ENCODE assay signal across 27 mouse cellular contexts in the genomic region with DNA sequence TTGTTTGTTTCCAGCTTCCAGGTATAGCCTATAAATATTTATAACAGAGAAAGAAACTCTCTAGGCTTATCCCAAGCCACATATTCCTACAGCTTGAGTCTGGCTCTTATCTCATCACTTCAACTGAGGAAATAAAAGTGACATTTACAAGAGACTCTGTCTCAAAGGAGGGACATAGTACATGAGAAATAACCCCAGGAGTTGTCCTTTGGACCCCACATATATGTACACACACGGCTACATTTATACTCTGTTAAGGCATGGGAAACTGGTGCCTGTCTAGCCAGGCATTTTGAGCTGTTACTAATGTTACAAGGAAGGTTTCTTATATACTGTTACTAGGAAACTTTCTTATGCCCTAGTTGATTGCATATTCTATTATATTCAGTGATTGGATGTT.
DNase-seq lines count a peak whose midpoint lies in the region; ATAC-seq and TF ChIP-seq lines count a peak whose summit lies in the region.
"Had no signal": no experiment of that assay in that cellular context is flagged by ENCODE, and none has a peak within 500 bp of the region (broad histone marks: within the 10 kb centered on the region; RNA-seq: fewer than 3 reads in every experiment).

No protein-coding gene starts in this region.

- H3K4me3 ChIP-seq in lung, embryonic 14.5 days (ENCODE audit: low read depth, low read length): no peak overlapping the region
- no peak overlapping the region for H3K4me3 ChIP-seq in lung, postnatal 0 days (ENCODE audit: low read depth, low read length)
- no peak overlapping the region for H3K4me3 ChIP-seq in lung, embryonic 16.5 days (ENCODE audit: low read length)
- no peak overlapping the region for H3K4me3 ChIP-seq in intestine, embryonic 15.5 days (replicated peaks)
- H3K4me3 ChIP-seq in intestine, postnatal 0 days (ENCODE audit: low read depth, low read length): no peak overlapping the region
- no peak overlapping the region for H3K4me3 ChIP-seq in heart, adult 2 months
- H3K4me3 ChIP-seq: embryonic facial prominence, embryonic 13.5 days; embryonic facial prominence, embryonic 15.5 days; erythroblast, embryonic 14.5 days; forebrain, embryonic 10.5 days; forebrain, embryonic 12.5 days had no signal

- intact Hi-C loops in heart, adult 2 months (cut with DNase I): loop anchor here (5.0 kb wide), 1 partner anchor 34 kb away; no protein-coding TSS in a partner anchor

- H3K27me3 ChIP-seq in lung, embryonic 14.5 days (ENCODE audit: insufficient read depth, low read length): no peaks in the 10 kb centered on the region
- no peaks in the 10 kb centered on the region for H3K27me3 ChIP-seq in lung, postnatal 0 days (replicated peaks; ENCODE audit: insufficient read depth, low read length)
- no peaks in the 10 kb centered on the region for H3K27me3 ChIP-seq in lung, embryonic 16.5 days (ENCODE audit: control insufficient read depth, insufficient read depth, low read depth, low read length)
- no peaks in the 10 kb centered on the region for H3K27me3 ChIP-seq in intestine, embryonic 15.5 days (replicated peaks)
- H3K27me3 ChIP-seq in intestine, postnatal 0 days (replicated peaks; ENCODE audit: control insufficient read depth, insufficient read depth, low read length): no peaks in the 10 kb centered on the region
- H3K27me3 ChIP-seq in heart, adult 2 months (ENCODE audit: control insufficient read depth, insufficient read depth, low read length): no peaks in the 10 kb centered on the region
- H3K27me3 ChIP-seq: CH12.LX; embryonic facial prominence, embryonic 13.5 days; embryonic facial prominence, embryonic 15.5 days; forebrain, embryonic 12.5 days had no signal

- H3K79me2 ChIP-seq in heart, adult 2 months (replicated peaks; ENCODE audit: control insufficient read depth, insufficient read depth, low read length): no peaks in the 10 kb centered on the region

- no peaks in the 10 kb centered on the region for H3K36me3 ChIP-seq in lung, embryonic 14.5 days (ENCODE audit: insufficient read depth)
- no peaks in the 10 kb centered on the region for H3K36me3 ChIP-seq in lung, postnatal 0 days (ENCODE audit: insufficient read depth, low read length)
- no peaks in the 10 kb centered on the region for H3K36me3 ChIP-seq in lung, embryonic 16.5 days (ENCODE audit: control insufficient read depth, insufficient read depth, low read length)
- no peaks in the 10 kb centered on the region for H3K36me3 ChIP-seq in intestine, embryonic 15.5 days
- no peaks in the 10 kb centered on the region for H3K36me3 ChIP-seq in intestine, postnatal 0 days (ENCODE audit: control insufficient read depth, insufficient read depth)
- no peaks in the 10 kb centered on the region for H3K36me3 ChIP-seq in heart, adult 2 months (ENCODE audit: control insufficient read depth, insufficient read depth, low read length)
- H3K36me3 ChIP-seq: embryonic facial prominence, embryonic 13.5 days; embryonic facial prominence, embryonic 15.5 days; forebrain, embryonic 10.5 days; forebrain, embryonic 12.5 days; G1E had no signal

- no peak for DNase-seq in lung, embryonic 14.5 days
- no peak for DNase-seq in lung, postnatal 0 days (ENCODE audit: low spot score)
- DNase-seq in lung, postnatal 25 days (ENCODE audit: low spot score): no peak
- DNase-seq in heart, adult 2 months: no peak
- DNase-seq: adrenal gland, adult 2 months; adrenal gland, postnatal 10 days; adrenal gland, postnatal 25 days; B cell, adult 2 months; cerebellum, adult 11 months; cerebellum, adult 18-20 months; cerebellum, adult 8-10 months; cerebellum, adult 9-11 months; cerebellum, postnatal 14 days; cerebellum, postnatal 36 days; embryo, embryonic 11 days had no signal

- 45% methylated on average over 1 of the region's 1 CpGs for WGBS in lung, embryonic 14.5 days
- WGBS in lung, postnatal 0 days: 55% methylated on average over 1 of the region's 1 CpGs
- WGBS in lung, embryonic 16.5 days: 47% methylated on average over 1 of the region's 1 CpGs
- 35% methylated on average over 1 of the region's 1 CpGs for WGBS in intestine, embryonic 15.5 days
- WGBS in intestine, postnatal 0 days: 17% methylated on average over 1 of the region's 1 CpGs
- 64% methylated on average over 1 of the region's 1 CpGs for WGBS in heart, adult 2 months

- no peak overlapping the region for H3K9ac ChIP-seq in lung, embryonic 14.5 days
- H3K9ac ChIP-seq in lung, postnatal 0 days (replicated peaks; ENCODE audit: low read depth): no peak overlapping the region
- no peak overlapping the region for H3K9ac ChIP-seq in lung, embryonic 16.5 days (ENCODE audit: low read length)
- H3K9ac ChIP-seq in intestine, embryonic 15.5 days: no peak overlapping the region
- H3K9ac ChIP-seq in intestine, postnatal 0 days (ENCODE audit: low read depth, low read length): no peak overlapping the region
- H3K9ac ChIP-seq in heart, adult 2 months (ENCODE audit: low read depth, low read length): no peak overlapping the region
- H3K9ac ChIP-seq: embryonic facial prominence, embryonic 13.5 days; embryonic facial prominence, embryonic 15.5 days; forebrain, embryonic 12.5 days had no signal

- TF ChIP-seq POLR2A in heart, adult 2 months (IDR thresholded peaks at IDR 0.05; ENCODE audit: insufficient read depth, low read depth, low read length): no peak

- H3K4me2 ChIP-seq in lung, embryonic 14.5 days: no peak overlapping the region
- H3K4me2 ChIP-seq in lung, postnatal 0 days (replicated peaks; ENCODE audit: low read depth, low read length): no peak overlapping the region
- no peak overlapping the region for H3K4me2 ChIP-seq in lung, embryonic 16.5 days (ENCODE audit: low read depth, low read length)
- H3K4me2 ChIP-seq in intestine, embryonic 15.5 days (replicated peaks): no peak overlapping the region
- no peak overlapping the region for H3K4me2 ChIP-seq in intestine, postnatal 0 days (replicated peaks; ENCODE audit: low read depth)
- H3K4me2 ChIP-seq: embryonic facial prominence, embryonic 13.5 days; embryonic facial prominence, embryonic 15.5 days; forebrain, embryonic 12.5 days had no signal

- ATAC-seq in lung, embryonic 14.5 days (ENCODE audit: insufficient read depth): no peak
- ATAC-seq in lung, postnatal 0 days: no peak
- no peak for ATAC-seq in lung, embryonic 16.5 days (ENCODE audit: low read depth)
- ATAC-seq in intestine, embryonic 15.5 days: peak; percentile 56; the same call in 1 of the 2 replicates
- 0 out of 2 replicates have a peak, but pooled peaks have one; percentile 31 for ATAC-seq in intestine, postnatal 0 days
- ATAC-seq: CD4-positive, CD25-positive, alpha-beta regulatory T cell, adult 4 months; forebrain, embryonic 14.5 days had no signal

- no peak for TF ChIP-seq CTCF in lung, embryonic 14.5 days (IDR thresholded peaks at IDR 0.05; ENCODE audit: low read depth)
- no peak for TF ChIP-seq CTCF in lung, postnatal 0 days (IDR thresholded peaks at IDR 0.05)
- no peak for TF ChIP-seq CTCF in intestine, postnatal 0 days (IDR thresholded peaks at IDR 0.05; ENCODE audit: low read depth)
- TF ChIP-seq CTCF in heart, adult 2 months (IDR thresholded peaks at IDR 0.05): no peak

- no peak for TF ChIP-seq EP300 in lung, postnatal 0 days (IDR thresholded peaks at IDR 0.05)
- TF ChIP-seq EP300 in heart, adult 2 months (IDR thresholded peaks at IDR 0.05; ENCODE audit: insufficient read depth, low read depth, low read length): no peak

- no peaks in the 10 kb centered on the region for H3K4me1 ChIP-seq in lung, embryonic 14.5 days (ENCODE audit: insufficient read depth)
- H3K4me1 ChIP-seq in lung, postnatal 0 days (ENCODE audit: insufficient read depth, low read depth, low read length): no peaks in the 10 kb centered on the region
- H3K4me1 ChIP-seq in lung, embryonic 16.5 days (replicated peaks; ENCODE audit: control insufficient read depth, insufficient read depth, low read length): no peaks in the 10 kb centered on the region
- no peaks in the 10 kb centered on the region for H3K4me1 ChIP-seq in intestine, embryonic 15.5 days (replicated peaks)
- H3K4me1 ChIP-seq in intestine, postnatal 0 days (replicated peaks; ENCODE audit: control insufficient read depth, insufficient read depth, low read length): no peaks in the 10 kb centered on the region
- no peaks in the 10 kb centered on the region; the same call in 1 of the 2 replicates for H3K4me1 ChIP-seq in heart, adult 2 months (ENCODE audit: control insufficient read depth, insufficient read depth, low read length)
- H3K4me1 ChIP-seq: forebrain, embryonic 10.5 days; forebrain, embryonic 12.5 days had no signal

- H3K27ac ChIP-seq in lung, embryonic 14.5 days (ENCODE audit: low read depth): peak overlapping the region; percentile 67; the same call in 1 of the 2 replicates
- H3K27ac ChIP-seq in lung, postnatal 0 days (ENCODE audit: low read length): no peak overlapping the region
- H3K27ac ChIP-seq in lung, embryonic 16.5 days (ENCODE audit: low read length): peak overlapping the region; percentile 18
- H3K27ac ChIP-seq in intestine, embryonic 15.5 days: no peak overlapping the region
- no peak overlapping the region for H3K27ac ChIP-seq in intestine, postnatal 0 days (ENCODE audit: low read depth, low read length)
- H3K27ac ChIP-seq in heart, adult 2 months: no peak overlapping the region
- H3K27ac ChIP-seq: embryonic facial prominence, embryonic 13.5 days; embryonic facial prominence, embryonic 15.5 days; forebrain, embryonic 10.5 days; forebrain, embryonic 12.5 days had no signal

- H3K9me3 ChIP-seq in lung, embryonic 14.5 days (ENCODE audit: low read depth, low read length): no peaks in the 10 kb centered on the region
- H3K9me3 ChIP-seq in lung, postnatal 0 days (ENCODE audit: low read length): no peaks in the 10 kb centered on the region
- no peaks in the 10 kb centered on the region for H3K9me3 ChIP-seq in lung, embryonic 16.5 days (ENCODE audit: control insufficient read depth, low read length)
- no peaks in the 10 kb centered on the region for H3K9me3 ChIP-seq in intestine, embryonic 15.5 days
- no peaks in the 10 kb centered on the region for H3K9me3 ChIP-seq in intestine, postnatal 0 days (ENCODE audit: control insufficient read depth)
- H3K9me3 ChIP-seq: embryonic facial prominence, embryonic 13.5 days; embryonic facial prominence, embryonic 15.5 days; forebrain, embryonic 10.5 days; forebrain, embryonic 12.5 days; G1E had no signal

Comparison
In these comparisons a context has a peak if more than half of its experiments do, and no peak if none do; other contexts are left out.
1. H3K27ac ChIP-seq: peak in lung, embryonic 14.5 days (single experiment) and lung, embryonic 16.5 days (single experiment); none in lung, postnatal 0 days (single experiment), intestine, embryonic 15.5 days (single experiment), intestine, postnatal 0 days (single experiment) and heart, adult 2 months (single experiment).
2. ATAC-seq: peak in intestine, embryonic 15.5 days (single experiment) and intestine, postnatal 0 days (single experiment); none in lung, embryonic 14.5 days (single experiment), lung, postnatal 0 days (single experiment) and lung, embryonic 16.5 days (single experiment).